Mouse (Mus musculus) stomach, embryonic 16.5 days (tissue): ENCODE measurements around the gene Foxp1. TPM values are rescaled to one million over a fixed set of nuclear protein-coding genes. Genes with fewer than 3 reads are reported as not detected.

Source experiments
- ATAC-seq: fragments of 200-750 bp; cut with Nextera tagmentation; 2 replicates; pipeline ENCODE4 v1.8.0; 2017; ENCODE audit warnings: moderate number of reproducible peaks, moderate TSS enrichment; ENCODE audit not compliant: insufficient read depth, low FRiP score
- H3K27ac ChIP-seq: fragments of 300-500 bp; sonication (generic); 2 replicates; pipeline ENCODE4 v1.5.1; 2014; ENCODE audit warnings: low read length
- H3K27me3 ChIP-seq: fragments of 300-500 bp; sonication (generic); 2 replicates; pipeline ENCODE4 v1.6.1; 2014; ENCODE audit warnings: low read length, control low read depth, mixed read lengths; ENCODE audit not compliant: control insufficient read depth, insufficient read depth
- H3K36me3 ChIP-seq: fragments of 300-500 bp; sonication (generic); 2 replicates; pipeline ENCODE4 v1.6.1; 2014; ENCODE audit warnings: low read length; ENCODE audit not compliant: control insufficient read depth, insufficient read depth
- H3K4me1 ChIP-seq: fragments of 300-500 bp; sonication (generic); 2 replicates; pipeline ENCODE4 v1.6.1; 2014; ENCODE audit warnings: low read length, control low read depth, mixed read lengths; ENCODE audit not compliant: control insufficient read depth, insufficient read depth
- H3K4me2 ChIP-seq: fragments of 300-500 bp; sonication (generic); 2 replicates; pipeline ENCODE4 v1.6.1; 2014; ENCODE audit warnings: low read depth, low read length, mixed read lengths
- H3K4me3 ChIP-seq: fragments of 300-500 bp; sonication (generic); replicated peaks from 2 replicates; pipeline ENCODE4 v1.5.1; 2014; ENCODE audit warnings: mild to moderate bottlenecking, low read length
- H3K9ac ChIP-seq: fragments of 300-500 bp; sonication (generic); 2 replicates; pipeline ENCODE4 v1.6.1; 2014; ENCODE audit warnings: low read length
- H3K9me3 ChIP-seq: fragments of 300-500 bp; sonication (generic); replicated peaks from 2 replicates; pipeline ENCODE4 v1.6.1; 2016; ENCODE audit warnings: low read length, control low read depth; ENCODE audit not compliant: control insufficient read depth
- WGBS: fragments of 180-500 bp; shearing (Covaris S2); extraction: QIAGEN DNeasy Blood & Tissue Kit; methylation state at CpG from one replicate; pipeline ENCODE4 v1.1.7; 2014; 5-methylcytosine and 5-hydroxymethylcytosine counted together
- polyA plus RNA-seq: library from polyadenylated mRNA; unstranded; fragments of >200 nt; fragmentation: Nextera tagmentation; extraction: Ambion mirVana; gene quantifications from 2 replicates; pipeline ENCODE4 v1.2.1, GENCODE M21; 2015

Foxp1 gene
- polyA plus RNA-seq, 1 experiment from 2014 or later, result 108 TPM

DNA sequence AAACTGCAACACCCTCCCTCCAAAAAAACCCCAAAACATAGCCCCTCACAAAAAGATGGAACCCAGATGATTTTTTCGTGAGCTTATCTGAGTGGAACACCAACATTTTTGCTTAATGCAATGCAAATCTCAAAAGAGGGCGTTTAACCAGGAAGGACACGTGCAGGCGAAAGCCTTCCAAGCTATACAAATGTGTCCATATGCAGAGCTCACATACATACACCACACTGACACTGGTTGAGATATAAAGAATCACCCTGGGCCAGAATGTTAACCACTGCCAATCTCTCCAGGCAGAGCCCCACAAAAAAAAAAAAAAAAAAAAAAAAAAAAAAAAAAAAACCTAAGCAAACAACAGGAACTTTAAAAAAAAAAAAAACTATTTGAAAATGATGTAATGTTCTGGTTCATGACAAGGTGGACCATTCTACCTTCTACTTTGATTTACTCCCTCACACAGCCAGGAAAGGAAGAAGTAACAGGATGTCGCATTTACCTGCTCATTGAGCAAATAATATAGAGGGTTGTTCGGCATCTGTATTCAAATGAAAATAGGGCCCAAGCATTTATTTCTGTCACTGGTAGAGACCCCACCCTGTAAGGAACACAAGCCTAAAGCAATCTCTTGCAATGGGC, 118.6 kb downstream of the Foxp1 start:
- Histone ChIP-seq H3K4me1 (peaks cover 21% of the 10 kb centered on the region), H3K4me3 (no peak overlapping the region), H3K9me3 (no peaks in the 10 kb centered on the region), H3K27me3 (no peaks in the 10 kb centered on the region), H3K27ac (0 out of 2 replicates have a peak overlapping the region, but pooled peaks have one; percentile 67), H3K9ac (no peak overlapping the region), H3K36me3 (no peaks in the 10 kb centered on the region), H3K4me2 (no peak overlapping the region)
- no peak for ATAC-seq
- 69% methylated on average over 6 of the region's 6 CpGs for WGBS

- Histone ChIP-seq H3K27ac (peak overlapping the region; percentile 67), H3K9me3 (no peaks in the 10 kb centered on the region), H3K36me3 (no peaks in the 10 kb centered on the region), H3K4me2 (no peak overlapping the region), H3K27me3 (no peaks in the 10 kb centered on the region), H3K4me1 (peaks cover 21% of the 10 kb centered on the region), H3K9ac (no peak overlapping the region), H3K4me3 (no peak overlapping the region)
- no peak for ATAC-seq
- WGBS, result 39% methylated on average over 9 of the region's 9 CpGs
Measured at GRCm38 (mm10) chr6:99402941-99403340, 119.6 kb downstream of the Foxp1 start.

GRCm38 (mm10) chr6:99402370-99402769, 120.2 kb downstream of the Foxp1 start:
- WGBS, result 57% methylated on average over 3 of the region's 3 CpGs
- Histone ChIP-seq H3K9ac (no peak overlapping the region), H3K4me3 (no peak overlapping the region), H3K27me3 (no peaks in the 10 kb centered on the region), H3K9me3 (no peaks in the 10 kb centered on the region), H3K4me2 (no peak overlapping the region), H3K27ac (peak overlapping the region; percentile 48), H3K4me1 (peaks cover 21% of the 10 kb centered on the region), H3K36me3 (no peaks in the 10 kb centered on the region)
- no peak for ATAC-seq

DNA sequence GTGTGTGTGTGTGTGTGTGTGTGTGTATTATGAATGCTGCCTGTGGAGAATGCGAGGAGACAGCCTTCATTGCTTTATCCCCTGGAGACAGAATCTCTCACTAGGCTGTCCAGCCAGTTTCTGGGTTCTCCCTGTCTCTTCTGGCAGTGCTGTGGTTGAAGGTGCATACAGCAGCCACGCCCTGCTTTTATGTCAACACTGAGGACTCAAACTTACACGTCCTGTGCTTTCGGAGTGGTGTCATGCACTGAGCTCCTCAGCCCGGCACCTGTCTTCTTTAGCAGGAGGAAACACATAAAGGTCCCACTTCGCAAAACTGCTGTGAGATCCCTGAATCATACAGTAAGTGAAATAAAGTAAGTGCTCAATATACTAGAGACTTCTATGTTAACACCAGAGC, 120.7 kb downstream of the Foxp1 start:
- H3K4me2 ChIP-seq, result no peak overlapping the region
- H3K4me1 ChIP-seq, result peaks cover 18% of the 10 kb centered on the region
- no peaks in the 10 kb centered on the region for H3K9me3 ChIP-seq
- 63% methylated on average over 6 of the region's 6 CpGs for WGBS
- no peak for ATAC-seq
- peak overlapping the region; percentile 48 for H3K27ac ChIP-seq
- no peaks in the 10 kb centered on the region for H3K36me3 ChIP-seq
- H3K4me3 ChIP-seq, result no peak overlapping the region
- no peak overlapping the region for H3K9ac ChIP-seq
- H3K27me3 ChIP-seq, result no peaks in the 10 kb centered on the region

- 41% methylated on average over 2 of the region's 2 CpGs for WGBS
- Histone ChIP-seq H3K4me3 (no peak overlapping the region), H3K9ac (no peak overlapping the region), H3K4me1 (peaks cover 17% of the 10 kb centered on the region), H3K4me2 (no peak overlapping the region), H3K27ac (peak overlapping the region; percentile 35; the same call in 1 of the 2 replicates), H3K36me3 (no peaks in the 10 kb centered on the region), H3K9me3 (no peaks in the 10 kb centered on the region), H3K27me3 (no peaks in the 10 kb centered on the region)
- no peak for ATAC-seq
Measured at GRCm38 (mm10) chr6:99401211-99401610, 121.3 kb downstream of the Foxp1 start.

GRCm38 (mm10) chr6:99395745-99396144, 126.8 kb downstream of the Foxp1 start:
- Histone ChIP-seq H3K4me1 (no peaks in the 10 kb centered on the region), H3K9ac (no peak overlapping the region), H3K4me3 (no peak overlapping the region), H3K9me3 (no peaks in the 10 kb centered on the region), H3K4me2 (no peak overlapping the region), H3K27ac (no peak overlapping the region), H3K27me3 (no peaks in the 10 kb centered on the region), H3K36me3 (0 out of 2 replicates have a peak, but pooled peaks cover 3% of the 10 kb centered on the region)
- WGBS, result 81% methylated on average over 12 of the region's 12 CpGs
- ATAC-seq, result no peak

- WGBS, result 39% methylated on average over 5 of the region's 5 CpGs
- no peak for ATAC-seq
- H3K9ac ChIP-seq, result no peak overlapping the region
Measured at GRCm38 (mm10) chr6:99394801-99395200, 127.7 kb downstream of the Foxp1 start.

DNA sequence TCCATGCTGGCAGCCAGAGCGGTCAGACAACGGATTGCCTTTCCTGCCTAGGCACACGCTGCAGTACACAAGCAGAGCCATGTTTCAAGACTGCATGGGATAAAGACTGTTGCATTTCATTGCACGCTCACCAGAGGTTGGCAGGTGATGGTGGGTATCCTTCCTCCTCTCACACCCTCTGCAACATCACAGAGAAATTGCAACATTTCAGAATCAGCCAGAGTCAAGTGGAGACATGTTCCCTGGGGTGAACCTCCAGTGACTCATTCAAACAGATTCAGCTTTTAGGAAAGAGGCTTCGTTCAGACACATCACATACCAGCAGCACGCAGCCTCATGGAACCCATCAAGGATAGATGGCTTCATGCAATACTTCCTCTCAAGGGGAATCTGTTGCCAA, 130.0 kb downstream of the Foxp1 start:
- Histone ChIP-seq H3K27me3 (no peaks in the 10 kb centered on the region), H3K27ac (peak overlapping the region; percentile 72; the same call in 1 of the 2 replicates), H3K4me1 (peaks cover 12% of the 10 kb centered on the region; the same call in 1 of the 2 replicates), H3K9ac (no peak overlapping the region), H3K36me3 (0 out of 2 replicates have a peak, but pooled peaks cover 3% of the 10 kb centered on the region), H3K9me3 (no peaks in the 10 kb centered on the region), H3K4me2 (no peak overlapping the region), H3K4me3 (no peak overlapping the region)
- ATAC-seq, result no peak
- 92% methylated on average over 6 of the region's 6 CpGs for WGBS

More at GRCm38 (mm10) chr6:99394801-99395200, 127.7 kb downstream of the Foxp1 start:
- Histone ChIP-seq H3K36me3 (0 out of 2 replicates have a peak, but pooled peaks cover 3% of the 10 kb centered on the region), H3K4me2 (no peak overlapping the region), H3K4me1 (no peaks in the 10 kb centered on the region), H3K27ac (no peak overlapping the region), H3K4me3 (no peak overlapping the region), H3K9me3 (no peaks in the 10 kb centered on the region), H3K27me3 (no peaks in the 10 kb centered on the region)

DNA sequence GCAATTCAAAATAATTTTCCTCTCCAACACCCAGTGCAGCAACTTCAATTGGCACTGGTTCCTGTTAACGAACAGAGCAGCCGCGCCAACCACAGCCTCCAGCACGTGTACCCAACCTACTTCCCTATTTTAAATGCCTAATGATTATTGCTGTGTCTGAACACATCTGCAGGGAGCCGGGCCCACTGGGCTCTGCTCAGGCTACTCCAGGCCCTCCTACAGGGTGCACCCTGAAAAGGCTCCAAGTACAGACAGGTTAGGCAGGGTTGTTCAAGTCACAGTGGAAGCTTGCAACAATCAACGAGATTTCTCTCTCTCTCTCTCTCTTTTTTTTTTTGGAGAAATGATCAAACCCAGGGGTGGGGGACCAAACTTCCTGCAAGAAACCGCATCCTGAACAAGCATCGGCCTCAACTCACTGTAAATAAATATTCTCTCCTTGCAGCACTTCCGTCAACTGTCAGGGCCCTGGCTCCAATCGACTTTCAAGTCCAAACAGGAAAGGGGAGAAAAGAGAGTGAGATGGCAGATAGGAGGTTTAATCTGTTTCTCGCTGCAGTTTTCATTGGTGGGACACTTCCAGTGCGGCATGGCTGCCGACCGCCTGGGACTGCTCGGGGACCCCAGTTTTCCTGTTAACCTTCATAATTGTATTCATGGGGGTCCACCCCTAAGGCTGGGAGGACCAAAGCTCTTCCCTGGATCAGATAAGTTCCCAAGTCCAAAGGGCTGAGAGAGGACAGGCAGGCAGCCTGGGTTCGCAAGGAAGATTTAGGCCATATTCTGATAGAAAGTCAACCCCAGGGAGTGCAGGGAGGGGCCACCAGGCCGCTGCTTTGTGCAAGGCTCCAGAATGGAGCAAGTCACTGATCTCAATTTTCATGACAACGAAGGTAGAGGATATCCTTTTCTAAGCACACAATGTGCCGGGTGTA, 133.5 kb downstream of the Foxp1 start:
- H3K36me3 ChIP-seq, result 0 out of 2 replicates have a peak, but pooled peaks cover 3% of the 10 kb centered on the region
- no peak overlapping the region for H3K9ac ChIP-seq

More for the DNA sequence above, 133.5 kb downstream of the Foxp1 start:
- ATAC-seq, result peak; percentile 57; the same call in 1 of the 2 replicates
- H3K27me3 ChIP-seq, result no peaks in the 10 kb centered on the region
- H3K4me3 ChIP-seq, result no peak overlapping the region
- H3K9me3 ChIP-seq, result no peaks in the 10 kb centered on the region
- H3K4me1 ChIP-seq, result peaks cover 12% of the 10 kb centered on the region; the same call in 1 of the 2 replicates
- no peak overlapping the region for H3K4me2 ChIP-seq
- WGBS, result 60% methylated on average over 19 of the region's 19 CpGs
- H3K27ac ChIP-seq, result peak overlapping the region; percentile 90
